Mouse (Mus musculus) forebrain, embryonic 14.5 days (tissue): ENCODE measurements around the gene Scgb1b3. TPM values are rescaled to one million over a fixed set of nuclear protein-coding genes. Genes with fewer than 3 reads are reported as not detected.

Experiments
- ATAC-seq: fragments of 200-750 bp; cut with Nextera tagmentation; 2 replicates; pipeline ENCODE4 v1.8.0; 2017; ENCODE audit warnings: mild to moderate bottlenecking, moderate library complexity
- DNase-seq: peaks from one replicate; pipeline ENCODE4 v3.0.0-alpha.2; 2015; ENCODE audit warnings: low spot score
- H3K27ac ChIP-seq: fragments of 300-500 bp; sonication (generic); 2 replicates; pipeline ENCODE4 v1.5.1; 2014; ENCODE audit warnings: low read depth, mild to moderate bottlenecking, control low read depth, low read length, moderate library complexity
- H3K27me3 ChIP-seq: fragments of 300-500 bp; sonication (generic); replicated peaks from 2 replicates; pipeline ENCODE4 v1.6.1; 2014; ENCODE audit warnings: low read length, control low read depth, mixed read lengths; ENCODE audit not compliant: control insufficient read depth, insufficient read depth
- H3K36me3 ChIP-seq: fragments of 300-500 bp; sonication (generic); 2 replicates; pipeline ENCODE4 v1.6.1; 2014; ENCODE audit warnings: low read length, control low read depth; ENCODE audit not compliant: control insufficient read depth, insufficient read depth
- H3K4me1 ChIP-seq: fragments of 300-500 bp; sonication (generic); 2 replicates; pipeline ENCODE4 v1.6.1; 2014; ENCODE audit warnings: antibody characterized with exemption, low read length, control low read depth; ENCODE audit not compliant: control insufficient read depth, insufficient read depth
- H3K4me2 ChIP-seq: fragments of 300-500 bp; sonication (generic); 2 replicates; pipeline ENCODE4 v1.6.1; 2014; ENCODE audit warnings: mild to moderate bottlenecking, control low read depth, low read length
- H3K4me3 ChIP-seq: fragments of 300-500 bp; sonication (generic); 2 replicates; pipeline ENCODE4 v1.5.1; 2014; ENCODE audit warnings: low read depth, low read length, control low read depth
- H3K9ac ChIP-seq: fragments of 300-500 bp; sonication (generic); 2 replicates; pipeline ENCODE4 v1.6.1; 2014; ENCODE audit warnings: mild to moderate bottlenecking, low read length, control low read depth, moderate library complexity
- H3K9me3 ChIP-seq: fragments of 300-500 bp; sonication (generic); replicated peaks from 2 replicates; pipeline ENCODE4 v1.6.1; 2016; ENCODE audit warnings: low read length, control low read depth, mixed read lengths; ENCODE audit not compliant: control insufficient read depth
- WGBS: fragments of 180-500 bp; shearing (Covaris S2); extraction: QIAGEN DNeasy Blood & Tissue Kit; methylation state at CpG from one replicate; pipeline ENCODE4 v1.1.7; 2014; 5-methylcytosine and 5-hydroxymethylcytosine counted together
- polyA plus RNA-seq: library from polyadenylated mRNA; unstranded; fragments of >200 nt; fragmentation: Nextera tagmentation; extraction: Ambion mirVana; gene quantifications from 2 replicates; pipeline ENCODE4 v1.2.1, GENCODE M21; 2014

Gene Scgb1b3
- polyA plus RNA-seq: not detected in 2 replicates

GRCm38 (mm10) chr7:31375292-31375691 lies at the start of gene Scgb1b3:
Gene Scgb1b3 (plus strand): TSS chr7:31375592.
- peaks cover 13% of the 10 kb centered on the region; the same call in 1 of the 2 replicates for H3K9me3 ChIP-seq
- DNase-seq: no peak
- no peaks in the 10 kb centered on the region for H3K36me3 ChIP-seq
- H3K9ac ChIP-seq: no peak within 1 kb of the TSS
- no peaks in the 10 kb centered on the region for H3K27me3 ChIP-seq
- H3K4me2 ChIP-seq: no peak within 1 kb of the TSS
- H3K27ac ChIP-seq: no peak within 1 kb of the TSS
- no peak within 1 kb of the TSS for H3K4me3 ChIP-seq
- no peak for ATAC-seq
- H3K4me1 ChIP-seq: no peaks in the 10 kb centered on the region
- 74% methylated on average over 3 of the region's 3 CpGs for WGBS

- WGBS: 66% methylated on average over 4 of the region's 4 CpGs
- Histone ChIP-seq H3K9me3 (0 out of 2 replicates have a peak, but pooled peaks cover 3% of the 10 kb centered on the region), H3K4me3 (no peak within 1 kb of the TSS)
Observed at GRCm38 (mm10) chr7:31362022-31362560, 13.3 kb upstream of the Scgb1b3 start, which contains the start of gene Scgb2b3. Gene Scgb2b3 (minus strand): TSS chr7:31362072.

More at GRCm38 (mm10) chr7:31362022-31362560, 13.3 kb upstream of the Scgb1b3 start, which contains the start of gene Scgb2b3:
- Histone ChIP-seq H3K9ac (no peak within 1 kb of the TSS), H3K4me2 (no peak within 1 kb of the TSS), H3K27me3 (no peaks in the 10 kb centered on the region), H3K36me3 (no peaks in the 10 kb centered on the region), H3K4me1 (no peaks in the 10 kb centered on the region), H3K27ac (no peak within 1 kb of the TSS)
- no peak for ATAC-seq
- no peak for DNase-seq

Other genes starting within 250 kb of the Scgb1b3 start
- 2.8 and 4.4 TPM in 2 replicates for gene Scn1b, start 248.6 kb upstream of the Scgb1b3 start, polyA plus RNA-seq
- 150 and 200 TPM in 2 replicates for gene Gramd1a, start 219.7 kb upstream of the Scgb1b3 start, polyA plus RNA-seq
- gene Scgb2b2, start 85.1 kb upstream of the Scgb1b3 start, polyA plus RNA-seq: not detected in 2 replicates
- gene Scgb1b2, start 83.8 kb upstream of the Scgb1b3 start, polyA plus RNA-seq: not detected in 2 replicates
- not detected in 2 replicates for gene Scgb2b3, start 13.5 kb upstream of the Scgb1b3 start, polyA plus RNA-seq